Mouse (Mus musculus): ENCODE results near the gene Tor1a.

DNA sequence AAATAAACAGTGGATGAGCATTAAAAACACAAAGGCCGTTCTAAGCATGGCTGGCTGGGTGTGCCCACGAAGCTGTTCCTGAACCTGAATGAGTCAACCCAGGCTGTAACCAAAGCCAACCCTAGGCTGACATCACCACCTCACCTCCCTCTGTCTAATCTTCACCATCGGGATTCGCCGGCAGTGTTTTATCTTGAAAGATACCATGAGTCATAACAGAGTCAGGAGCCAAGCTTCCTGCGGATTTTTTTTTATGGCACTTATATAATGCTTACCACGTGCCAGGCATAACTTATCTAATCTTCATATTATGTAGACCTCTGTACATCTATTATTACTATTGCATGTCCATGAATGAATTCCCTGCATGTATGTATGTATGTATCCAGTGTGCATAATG is 47.5 kb downstream of the Tor1a start:
- TF ChIP-seq ZNF384 (IDR thresholded peaks at IDR 0.05; ENCODE audit: low read depth, low read length) (no peak), CHD2 (IDR thresholded peaks at IDR 0.05; ENCODE audit: low read depth, low read length) (no peak), HCFC1 (IDR thresholded peaks at IDR 0.05; ENCODE audit: borderline replicate concordance, insufficient read depth, low read length) (no peak), ZC3H11A (IDR thresholded peaks at IDR 0.05; ENCODE audit: borderline replicate concordance, low read depth, low read length) (no peak), MAFK (IDR thresholded peaks at IDR 0.05; ENCODE audit: insufficient read depth, low read depth, low read length) (no peak)

Data from ES-E14 (cell line).